8 mouse cellular contexts compared by ENCODE assay signal in the genomic region with DNA sequence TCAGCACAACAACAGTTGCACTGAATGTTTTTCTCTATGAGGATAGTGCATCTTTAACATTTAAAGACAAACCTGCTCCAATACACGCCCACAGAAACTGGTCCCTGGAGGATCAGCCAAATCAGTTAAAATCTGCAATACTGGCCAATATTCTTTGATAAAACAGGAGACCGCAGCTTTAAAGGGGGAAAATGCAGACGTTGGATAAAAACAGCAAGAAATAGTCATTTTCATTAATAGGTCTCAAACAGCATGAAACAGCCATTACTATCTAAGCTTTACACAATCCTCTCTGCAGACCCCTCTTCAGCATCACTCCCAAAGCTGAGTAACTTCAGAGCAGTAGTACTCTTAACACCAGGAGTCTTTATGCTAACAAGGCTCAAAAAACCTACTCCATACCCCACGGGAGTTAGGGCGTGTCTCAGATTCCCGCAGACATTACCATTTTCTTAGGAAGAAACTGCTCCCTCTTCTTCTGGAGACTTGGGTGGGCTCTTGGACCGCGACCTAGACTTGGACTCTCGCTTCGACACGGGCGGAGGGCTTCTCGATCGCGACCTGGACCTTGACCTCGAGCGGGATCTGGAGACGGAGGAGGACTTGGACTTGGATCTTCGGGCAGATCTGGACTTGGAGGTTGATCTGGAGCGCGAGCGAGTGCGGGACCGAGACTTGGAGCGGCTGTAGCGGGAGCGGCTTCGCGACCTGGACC. TPM values are rescaled to one million over a fixed set of nuclear protein-coding genes. Genes with fewer than 3 reads are reported as not detected.
A peak's percentile ranks its signal among the peaks of the same experiment; 100 is the strongest.
DNase-seq lines count a peak whose midpoint lies in the region; ATAC-seq and TF ChIP-seq lines count a peak whose summit lies in the region.

No protein-coding gene starts in this region.

- peak overlapping the region; percentile 93 for H3K9ac ChIP-seq in lung, embryonic 14.5 days
- H3K9ac ChIP-seq in hindbrain, embryonic 12.5 days: peak overlapping the region; percentile 99
- peak overlapping the region; percentile 96 for H3K9ac ChIP-seq in liver, embryonic 16.5 days (ENCODE audit: low read depth, low read length)

- H3K36me3 ChIP-seq in lung, embryonic 14.5 days (ENCODE audit: insufficient read depth): peaks cover 49% of the 10 kb centered on the region
- peaks cover 26% of the 10 kb centered on the region for H3K36me3 ChIP-seq in hindbrain, embryonic 12.5 days
- peaks cover 35% of the 10 kb centered on the region for H3K36me3 ChIP-seq in liver, embryonic 16.5 days (ENCODE audit: control insufficient read depth, insufficient read depth)

- H3K4me3 ChIP-seq in lung, embryonic 14.5 days (ENCODE audit: low read depth, low read length): peak overlapping the region; percentile 81
- H3K4me3 ChIP-seq in hindbrain, embryonic 12.5 days: peak overlapping the region; percentile 100
- peak overlapping the region; percentile 96 for H3K4me3 ChIP-seq in liver, embryonic 16.5 days (ENCODE audit: low read depth, low read length)

- intact Hi-C loops in left cerebral cortex, postnatal 14 days (cut with DNase I): no loop called here

- 1% methylated on average over 29 of the region's 29 CpGs for WGBS in lung, embryonic 14.5 days
- WGBS in hindbrain, embryonic 12.5 days: 1% methylated on average over 29 of the region's 29 CpGs
- 0% methylated on average over 29 of the region's 29 CpGs for WGBS in liver, embryonic 16.5 days (ENCODE audit: insufficient replicate concordance)

- ATAC-seq in lung, embryonic 14.5 days (ENCODE audit: insufficient read depth): no peak
- no peak for ATAC-seq in hindbrain, embryonic 12.5 days (ENCODE audit: low FRiP score)
- no peak for ATAC-seq in liver, embryonic 16.5 days (ENCODE audit: low read depth)

- peak overlapping the region; percentile 99 for H3K27ac ChIP-seq in lung, embryonic 14.5 days (ENCODE audit: low read depth)
- peak overlapping the region; percentile 97 for H3K27ac ChIP-seq in hindbrain, embryonic 12.5 days
- peak overlapping the region; percentile 92 for H3K27ac ChIP-seq in liver, embryonic 16.5 days (ENCODE audit: low read length)

- H3K4me1 ChIP-seq in lung, embryonic 14.5 days (ENCODE audit: insufficient read depth): no peaks in the 10 kb centered on the region
- peaks cover 25% of the 10 kb centered on the region for H3K4me1 ChIP-seq in hindbrain, embryonic 12.5 days
- H3K4me1 ChIP-seq in liver, embryonic 16.5 days (ENCODE audit: control insufficient read depth, low read depth, low read length): peaks cover 12% of the 10 kb centered on the region

- DNase-seq in lung, embryonic 14.5 days: peak; percentile 36
- no peak for DNase-seq in lung, postnatal 36 days
- DNase-seq in c-Kit-negative CD71-positive TER-119-positive erythroid progenitor cells, embryonic 14.5 days (ENCODE audit: low read depth, low spot score): peak; percentile 29
- DNase-seq in urinary bladder, postnatal 25 days (ENCODE audit: low spot score): no peak
- DNase-seq in thymus, postnatal 4 days: no peak
- no peak for DNase-seq in left cerebral cortex, postnatal 14 days (ENCODE audit: low spot score in 2 of 2)

- H3K9me3 ChIP-seq in lung, embryonic 14.5 days (ENCODE audit: low read depth, low read length): no peaks in the 10 kb centered on the region
- H3K9me3 ChIP-seq in hindbrain, embryonic 12.5 days (replicated peaks): no peaks in the 10 kb centered on the region
- no peaks in the 10 kb centered on the region for H3K9me3 ChIP-seq in liver, embryonic 16.5 days (replicated peaks; ENCODE audit: control insufficient read depth, low read length)

- TF ChIP-seq CTCF in lung, embryonic 14.5 days (IDR thresholded peaks at IDR 0.05; ENCODE audit: low read depth): no peak

- peak overlapping the region; percentile 92 for H3K4me2 ChIP-seq in lung, embryonic 14.5 days
- H3K4me2 ChIP-seq in hindbrain, embryonic 12.5 days (replicated peaks): peak overlapping the region; percentile 64
- peak overlapping the region; percentile 90 for H3K4me2 ChIP-seq in liver, embryonic 16.5 days (ENCODE audit: low read depth, low read length)

- no peaks in the 10 kb centered on the region for H3K27me3 ChIP-seq in lung, embryonic 14.5 days (ENCODE audit: insufficient read depth, low read length)
- H3K27me3 ChIP-seq in hindbrain, embryonic 12.5 days: no peaks in the 10 kb centered on the region
- H3K27me3 ChIP-seq in liver, embryonic 16.5 days (ENCODE audit: control insufficient read depth, insufficient read depth, low read depth, low read length): no peaks in the 10 kb centered on the region

RNA-seq across cellular contexts. Expression of a gene that starts 0.5 kb away (rescaled TPM):
- polyA plus RNA-seq in lung, embryonic 14.5 days (2014; fragmentation: Nextera tagmentation; extraction: Ambion mirVana): 31.8 and 36.7 TPM in 2 replicates
- 43.3 and 47.6 TPM in 2 replicates for polyA plus RNA-seq in hindbrain, embryonic 12.5 days (2016; fragmentation: Nextera tagmentation; extraction: Ambion mirVana)
- polyA plus RNA-seq in liver, embryonic 16.5 days (2015; fragmentation: Nextera tagmentation; extraction: Ambion mirVana): 9.4 and 10.1 TPM in 2 replicates
- 10 to 100 TPM; 36.9 to 45.9 TPM for total RNA-seq in left cerebral cortex, postnatal 14 days (2021)

RNA-seq across cellular contexts. Expression of a gene that starts 1.2 kb away (rescaled TPM):
- polyA plus RNA-seq in lung, embryonic 14.5 days (2014; fragmentation: Nextera tagmentation; extraction: Ambion mirVana): 1,038 and 1,045 TPM in 2 replicates
- 822 and 828 TPM in 2 replicates for polyA plus RNA-seq in hindbrain, embryonic 12.5 days (2016; fragmentation: Nextera tagmentation; extraction: Ambion mirVana)
- polyA plus RNA-seq in liver, embryonic 16.5 days (2015; fragmentation: Nextera tagmentation; extraction: Ambion mirVana): 345 and 360 TPM in 2 replicates
- total RNA-seq in left cerebral cortex, postnatal 14 days (2021): 100 to 1,000 TPM; 161 to 168 TPM

RNA-seq across cellular contexts. Expression of a gene that starts 8.5 kb away (rescaled TPM):
- 61.2 and 66.3 TPM in 2 replicates for polyA plus RNA-seq in lung, embryonic 14.5 days (2014; fragmentation: Nextera tagmentation; extraction: Ambion mirVana)
- 82.3 and 82.9 TPM in 2 replicates for polyA plus RNA-seq in hindbrain, embryonic 12.5 days (2016; fragmentation: Nextera tagmentation; extraction: Ambion mirVana)
- 23.4 and 25.4 TPM in 2 replicates for polyA plus RNA-seq in liver, embryonic 16.5 days (2015; fragmentation: Nextera tagmentation; extraction: Ambion mirVana)
- 10 to 100 TPM; 25.4 to 30.2 TPM for total RNA-seq in left cerebral cortex, postnatal 14 days (2021)

RNA-seq across cellular contexts. Expression of a gene that starts 8.7 kb away (rescaled TPM):
- polyA plus RNA-seq in lung, embryonic 14.5 days (2014; fragmentation: Nextera tagmentation; extraction: Ambion mirVana): 58.3 and 62.2 TPM in 2 replicates
- 56.1 and 64.9 TPM in 2 replicates for polyA plus RNA-seq in hindbrain, embryonic 12.5 days (2016; fragmentation: Nextera tagmentation; extraction: Ambion mirVana)
- polyA plus RNA-seq in liver, embryonic 16.5 days (2015; fragmentation: Nextera tagmentation; extraction: Ambion mirVana): 31.6 and 33.0 TPM in 2 replicates
- total RNA-seq in left cerebral cortex, postnatal 14 days (2021): 10 to 100 TPM; 25.8 to 28.4 TPM

RNA-seq across cellular contexts. Expression of a gene that starts 23.9 kb away (rescaled TPM):
- 13.7 and 15.9 TPM in 2 replicates for polyA plus RNA-seq in lung, embryonic 14.5 days (2014; fragmentation: Nextera tagmentation; extraction: Ambion mirVana)
- 95.0 and 105 TPM in 2 replicates for polyA plus RNA-seq in hindbrain, embryonic 12.5 days (2016; fragmentation: Nextera tagmentation; extraction: Ambion mirVana)
- 0.79 and 1.4 TPM in 2 replicates for polyA plus RNA-seq in liver, embryonic 16.5 days (2015; fragmentation: Nextera tagmentation; extraction: Ambion mirVana)
- total RNA-seq in left cerebral cortex, postnatal 14 days (2021): 10 to 100 TPM; 14.9 to 15.9 TPM

Comparison
In these comparisons a context has a peak if more than half of its experiments do, and no peak if none do; other contexts are left out.
1. DNase-seq: peak in lung, embryonic 14.5 days (single experiment) and c-Kit-negative CD71-positive TER-119-positive erythroid progenitor cells, embryonic 14.5 days (single experiment); none in lung, postnatal 36 days (single experiment), urinary bladder, postnatal 25 days (single experiment), thymus, postnatal 4 days (single experiment) and left cerebral cortex, postnatal 14 days (0 of 2).
2. Peak in every context shown above with its lines, with median percentiles within 50 percentile points of each other: H3K27ac ChIP-seq, H3K4me2 ChIP-seq, H3K4me3 ChIP-seq and H3K9ac ChIP-seq.